In genomic region chr10:68104881-68105781, GRCm38 (mm10) we compare ENCODE assay signal across 8 mouse cellular contexts.
DNase-seq lines count a peak whose midpoint lies in the region; ATAC-seq lines count a peak whose summit lies in the region.

No protein-coding gene starts in this region.

- peaks cover 31% of the 10 kb centered on the region for H3K4me1 ChIP-seq in lung, embryonic 16.5 days (replicated peaks; ENCODE audit: control insufficient read depth, insufficient read depth, low read length)
- H3K4me1 ChIP-seq in embryonic facial prominence, embryonic 11.5 days (ENCODE audit: control insufficient read depth, insufficient read depth, low read length), result peaks cover 3% of the 10 kb centered on the region; the same call in 1 of the 2 replicates
- H3K4me1 ChIP-seq in intestine, embryonic 14.5 days (replicated peaks; ENCODE audit: control insufficient read depth, insufficient read depth, low read length), result peaks cover 32% of the 10 kb centered on the region

- H3K27me3 ChIP-seq in lung, embryonic 16.5 days (ENCODE audit: control insufficient read depth, insufficient read depth, low read depth, low read length), result no peaks in the 10 kb centered on the region
- H3K27me3 ChIP-seq in embryonic facial prominence, embryonic 11.5 days (ENCODE audit: control insufficient read depth, insufficient read depth, low read length), result no peaks in the 10 kb centered on the region
- H3K27me3 ChIP-seq in intestine, embryonic 14.5 days (replicated peaks; ENCODE audit: control insufficient read depth, insufficient read depth, low read length), result no peaks in the 10 kb centered on the region

- no peak overlapping the region for H3K4me3 ChIP-seq in lung, embryonic 16.5 days (ENCODE audit: low read length)
- no peak overlapping the region for H3K4me3 ChIP-seq in embryonic facial prominence, embryonic 11.5 days (ENCODE audit: low read depth, low read length)
- no peak overlapping the region for H3K4me3 ChIP-seq in intestine, embryonic 14.5 days (ENCODE audit: low read depth, low read length)

- no peak overlapping the region for H3K9ac ChIP-seq in lung, embryonic 16.5 days (ENCODE audit: low read length)
- no peak overlapping the region for H3K9ac ChIP-seq in embryonic facial prominence, embryonic 11.5 days (replicated peaks; ENCODE audit: low read length)
- no peak overlapping the region for H3K9ac ChIP-seq in intestine, embryonic 14.5 days (ENCODE audit: low read length)

- H3K36me3 ChIP-seq in lung, embryonic 16.5 days (ENCODE audit: control insufficient read depth, insufficient read depth, low read length), result peaks cover 12% of the 10 kb centered on the region
- H3K36me3 ChIP-seq in embryonic facial prominence, embryonic 11.5 days (replicated peaks; ENCODE audit: control insufficient read depth, insufficient read depth, low read depth, low read length), result peaks cover 2% of the 10 kb centered on the region; the same call in 1 of the 2 replicates
- peaks cover 23% of the 10 kb centered on the region for H3K36me3 ChIP-seq in intestine, embryonic 14.5 days (ENCODE audit: control insufficient read depth, insufficient read depth, low read length)

- 23% methylated on average over 14 of the region's 14 CpGs for WGBS in lung, embryonic 16.5 days
- 45% methylated on average over 14 of the region's 14 CpGs for WGBS in embryonic facial prominence, embryonic 11.5 days
- WGBS in intestine, embryonic 14.5 days, result 56% methylated on average over 14 of the region's 14 CpGs

- ATAC-seq in lung, embryonic 16.5 days (ENCODE audit: low read depth), result peak; percentile 57
- no peak for ATAC-seq in embryonic facial prominence, embryonic 11.5 days (replicated peaks; ENCODE audit: insufficient number of reproducible peaks, low FRiP score, low TSS enrichment, low read depth)
- ATAC-seq in intestine, embryonic 14.5 days (replicated peaks; ENCODE audit: low FRiP score, low TSS enrichment, low read depth), result no peak

- H3K4me2 ChIP-seq in lung, embryonic 16.5 days (ENCODE audit: low read depth, low read length), result peak overlapping the region; percentile 23; the same call in 1 of the 2 replicates
- no peak overlapping the region for H3K4me2 ChIP-seq in embryonic facial prominence, embryonic 11.5 days (ENCODE audit: low read depth, low read length)
- H3K4me2 ChIP-seq in intestine, embryonic 14.5 days (ENCODE audit: low read length), result 0 out of 2 replicates have a peak overlapping the region, but pooled peaks have one; percentile 8

- no peaks in the 10 kb centered on the region for H3K9me3 ChIP-seq in lung, embryonic 16.5 days (ENCODE audit: control insufficient read depth, low read length)
- H3K9me3 ChIP-seq in embryonic facial prominence, embryonic 11.5 days (replicated peaks; ENCODE audit: control insufficient read depth, low read length), result no peaks in the 10 kb centered on the region
- H3K9me3 ChIP-seq in intestine, embryonic 14.5 days (ENCODE audit: control insufficient read depth, low read length), result no peaks in the 10 kb centered on the region

- peak overlapping the region; percentile 91 for H3K27ac ChIP-seq in lung, embryonic 16.5 days (ENCODE audit: low read length)
- peak overlapping the region; percentile 29; the same call in 1 of the 2 replicates for H3K27ac ChIP-seq in embryonic facial prominence, embryonic 11.5 days (replicated peaks; ENCODE audit: low read depth, low read length)
- H3K27ac ChIP-seq in intestine, embryonic 14.5 days (ENCODE audit: low read depth), result peak overlapping the region; percentile 86

- DNase-seq in lung, postnatal 25 days (ENCODE audit: low spot score), result no peak
- peak; percentile 28 for DNase-seq in embryonic facial prominence, embryonic 11.5 days (ENCODE audit: low spot score)
- DNase-seq in intestine, embryonic 14.5 days (ENCODE audit: low spot score), result no peak
- peak; percentile 14 to 17 for DNase-seq in monocyte, adult 2 months (ENCODE audit: low read depth in 1 of 2, low spot score in 2 of 2)
- no peak for DNase-seq in ovary, adult 18-20 months (ENCODE audit: low spot score)
- DNase-seq in cerebellum, postnatal 10 days, result no peak
- no peak for DNase-seq in spleen, postnatal 10 days (ENCODE audit: low spot score in 2 of 2)

Comparison
In these comparisons a context has a peak if more than half of its experiments do, and no peak if none do; other contexts are left out.
1. H3K27ac ChIP-seq: peak in every context shown above with its lines; median percentile 91 in lung, embryonic 16.5 days; 86 in intestine, embryonic 14.5 days; 29 in embryonic facial prominence, embryonic 11.5 days.
2. DNase-seq: peak in embryonic facial prominence, embryonic 11.5 days (single experiment) and monocyte, adult 2 months (2 of 2); none in lung, postnatal 25 days (single experiment), intestine, embryonic 14.5 days (single experiment), ovary, adult 18-20 months (single experiment), cerebellum, postnatal 10 days (0 of 2) and spleen, postnatal 10 days (0 of 2).